Mouse (Mus musculus): ENCODE data around the gene Usp6nl.

Usp6nl gene

DNA sequence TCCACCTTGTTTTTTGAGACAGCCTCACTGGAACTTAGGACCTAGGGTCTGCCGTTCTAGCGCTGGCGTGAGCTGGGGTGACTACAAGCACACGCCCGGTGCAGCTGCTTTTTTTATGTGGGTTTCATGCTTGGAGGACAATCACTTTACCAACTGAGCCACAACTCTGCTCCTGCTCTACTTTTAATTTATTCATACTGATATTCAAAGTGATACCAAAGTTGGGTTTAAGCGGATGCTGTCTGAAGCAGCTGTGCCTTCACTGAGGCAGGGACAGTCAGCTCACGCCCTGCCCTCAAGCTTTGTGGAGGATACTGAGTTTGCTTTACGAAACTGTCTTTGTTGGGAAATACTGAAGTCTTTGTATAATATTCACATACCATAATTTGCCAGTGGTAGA lies 53.6 kb downstream of the Usp6nl start:
- no peak for DNase-seq (ENCODE audit: low spot score)

DNA sequence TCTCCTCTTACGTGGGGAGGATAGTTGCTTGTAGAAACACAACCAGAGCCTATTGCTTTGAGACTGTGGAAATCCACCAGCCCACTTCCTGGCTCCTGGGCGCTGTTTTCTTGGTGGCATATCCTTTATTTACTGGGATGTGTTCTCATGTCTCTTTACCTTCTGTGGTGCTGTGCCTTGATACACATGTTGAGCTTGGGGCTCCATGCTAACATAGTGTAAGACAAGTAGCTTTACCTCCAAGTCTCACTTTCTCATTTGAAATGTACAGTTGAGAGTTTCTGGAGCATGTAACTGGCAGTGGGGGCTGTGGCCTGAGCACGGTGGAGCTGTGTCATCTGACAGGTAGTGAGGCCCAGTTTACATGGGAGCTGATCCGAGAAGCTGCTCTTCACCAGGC lies 54.5 kb downstream of the Usp6nl start:
- DNase-seq (ENCODE audit: low spot score), result no peak

- DNase-seq (ENCODE audit: low spot score), result no peak
Observed at GRCm38 (mm10) chr2:6378590-6379205, 56.2 kb downstream of the Usp6nl start.

DNA sequence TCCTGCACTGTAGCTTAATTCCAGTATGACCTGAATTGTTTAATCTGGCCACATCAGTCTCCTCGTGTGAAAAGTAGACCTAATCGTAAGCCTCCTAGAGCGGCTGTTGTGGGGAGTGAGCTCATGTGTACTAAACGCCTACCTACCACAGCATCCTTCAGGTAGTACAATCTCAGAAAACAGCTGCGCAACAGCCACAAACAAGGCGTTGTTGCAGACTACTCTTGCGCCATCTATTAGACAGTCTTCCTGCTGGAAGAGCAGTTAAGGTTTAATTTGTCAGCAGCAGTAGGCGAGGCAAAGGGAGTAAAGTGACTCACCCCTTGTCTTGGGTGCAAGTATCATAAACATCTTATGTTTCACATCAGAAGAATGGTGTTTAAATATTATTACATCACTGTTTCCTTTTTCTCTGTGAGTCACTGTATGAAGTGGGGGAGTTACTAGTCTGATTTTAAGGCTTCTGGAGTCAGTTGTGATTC lies 57.3 kb downstream of the Usp6nl start:
- DNase-seq (ENCODE audit: low spot score), result no peak

DNA sequence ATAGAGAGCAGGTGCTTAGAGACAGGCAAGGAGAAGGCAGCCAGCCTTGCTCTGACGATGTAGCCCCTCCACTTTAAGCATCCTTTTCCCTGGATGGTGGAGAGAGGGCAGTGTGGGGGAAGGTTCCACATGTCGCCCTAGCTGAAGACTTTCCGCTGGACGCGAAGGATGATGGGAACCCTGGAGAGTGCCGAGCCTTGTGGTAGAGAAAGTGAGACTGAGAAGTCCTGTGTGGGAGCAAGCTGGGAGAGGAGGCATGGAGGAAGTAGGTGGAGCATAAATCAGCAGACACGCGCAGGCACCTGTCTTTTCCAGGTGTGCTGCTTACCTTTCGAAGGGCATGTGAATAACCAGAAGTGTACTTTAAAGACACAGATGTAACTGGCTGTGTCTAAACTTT lies 57.9 kb downstream of the Usp6nl start:
- DNase-seq (ENCODE audit: low spot score), result no peak

DNA sequence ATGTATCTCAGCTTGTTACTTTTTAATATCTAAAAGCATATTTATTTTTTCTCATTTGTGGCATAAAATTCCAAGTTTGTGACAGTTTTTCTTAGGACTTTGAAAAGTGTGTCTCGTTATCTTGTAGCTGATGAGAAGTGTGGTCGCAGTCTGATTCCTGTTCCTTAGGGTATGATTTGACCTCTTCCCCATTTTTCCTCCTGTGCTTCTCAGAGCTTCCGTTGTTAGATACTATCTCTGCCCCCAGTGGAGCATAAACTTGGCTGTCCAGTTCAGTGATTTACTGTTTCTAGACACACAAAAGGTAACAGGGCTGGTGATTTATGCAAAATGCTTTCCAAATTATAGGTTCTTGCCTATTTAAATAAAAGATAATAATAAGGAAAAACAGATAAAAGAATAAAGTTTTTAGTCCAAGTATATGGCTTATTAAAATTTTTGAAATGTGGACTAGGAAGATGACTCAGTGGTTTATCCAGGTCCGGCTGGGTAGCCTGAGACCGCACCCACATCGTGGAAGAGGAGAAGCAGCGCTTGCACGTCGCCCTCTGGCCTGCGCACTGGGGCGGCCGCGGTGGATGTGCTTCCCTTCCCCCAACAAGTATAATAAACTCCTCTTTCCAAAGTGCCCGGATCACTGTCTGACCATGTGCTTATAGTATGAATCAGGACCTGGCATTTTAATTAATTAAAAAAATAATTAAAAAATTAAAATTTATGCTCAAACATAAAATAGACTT lies 62.1 kb downstream of the Usp6nl start:
- no peak for DNase-seq (ENCODE audit: low spot score)

DNA sequence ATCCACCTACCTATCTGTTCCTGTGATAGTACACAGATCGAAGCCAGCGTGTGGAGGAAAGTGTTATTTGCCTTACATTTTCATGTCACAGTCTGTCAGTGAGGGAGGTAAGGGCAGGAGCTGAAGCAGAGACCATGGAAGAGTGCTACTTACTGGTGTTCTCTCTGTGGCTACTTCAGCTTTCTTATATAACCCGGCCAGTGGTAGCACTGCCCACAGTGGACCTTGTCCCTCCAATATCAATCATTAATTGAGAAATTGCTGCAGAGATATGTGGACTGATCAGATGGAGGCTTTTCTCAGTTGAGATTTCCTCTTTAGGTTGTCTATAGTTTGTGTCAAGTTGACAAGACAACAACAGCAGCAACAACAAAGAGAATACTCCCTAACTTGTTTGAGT lies 66.7 kb downstream of the Usp6nl start:
- DNase-seq (ENCODE audit: low spot score), result no peak

DNA sequence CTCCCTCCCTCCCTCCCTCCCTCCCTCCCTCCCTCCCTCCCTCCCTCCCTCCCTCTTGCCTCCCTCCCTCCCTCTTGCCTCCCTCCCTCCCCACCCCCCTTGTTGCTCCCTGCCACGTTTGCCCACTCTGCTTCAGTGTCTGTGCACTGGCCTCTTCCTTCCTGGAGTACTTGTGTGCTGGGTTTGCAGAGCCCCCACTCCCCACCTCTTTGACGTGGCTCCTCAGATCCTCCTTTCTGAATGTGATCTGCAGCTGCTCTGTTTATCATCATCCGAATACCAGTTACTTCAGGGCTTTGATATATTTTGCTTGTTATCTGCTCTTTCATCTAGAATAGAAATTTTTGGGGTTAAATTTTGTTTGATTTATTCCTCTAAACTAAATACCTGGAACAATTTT lies 68.8 kb downstream of the Usp6nl start:
- DNase-seq (ENCODE audit: low spot score), result no peak

GRCm38 (mm10) chr2:6391940-6392339 lies 69.5 kb downstream of the Usp6nl start:
- no peak for DNase-seq (ENCODE audit: low spot score)

- no peak for DNase-seq (ENCODE audit: low spot score)
Observed at GRCm38 (mm10) chr2:6395851-6396625, 73.6 kb downstream of the Usp6nl start.

- no peak for DNase-seq (ENCODE audit: low spot score)
Observed at GRCm38 (mm10) chr2:6396626-6397146, 74.2 kb downstream of the Usp6nl start.

DNA sequence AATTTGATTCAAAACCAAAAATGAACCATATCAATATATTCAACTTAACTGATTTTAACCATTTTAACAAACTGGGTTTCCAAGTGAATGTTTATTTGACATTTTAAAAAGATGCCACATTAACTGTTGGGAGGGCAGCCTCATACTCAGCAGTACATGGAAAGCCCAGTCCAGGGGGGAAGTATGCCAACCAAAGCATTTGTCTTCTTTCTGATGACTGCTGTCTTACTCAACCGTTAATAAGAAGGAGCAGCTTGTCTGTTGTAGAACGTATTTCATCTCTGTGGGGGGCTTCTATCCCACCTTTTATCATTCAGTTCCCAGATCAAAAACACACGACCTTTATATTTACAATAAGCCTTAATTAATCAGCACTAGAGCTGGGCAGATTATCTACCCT lies 74.7 kb downstream of the Usp6nl start:
- DNase-seq (ENCODE audit: low spot score), result no peak

DNA sequence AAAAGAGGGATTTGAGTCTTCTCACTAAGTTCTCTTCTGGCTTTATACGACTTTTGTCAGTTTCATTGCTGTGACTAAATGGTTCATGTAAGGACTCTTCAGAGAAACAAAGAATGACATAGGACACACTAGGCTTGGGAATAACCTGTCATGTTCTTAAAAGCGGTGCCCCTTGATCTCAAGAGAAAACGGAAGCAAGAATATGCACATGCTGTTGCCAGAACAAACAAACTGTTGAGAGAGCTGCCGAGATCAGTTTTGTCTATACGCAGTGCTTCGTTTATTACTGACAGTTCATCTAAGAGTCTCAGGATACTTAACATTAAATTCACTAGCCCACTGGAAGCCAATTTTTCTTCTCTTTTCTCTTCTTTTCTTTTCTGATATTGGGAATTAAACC lies 76.4 kb downstream of the Usp6nl start:
- DNase-seq (ENCODE audit: low spot score), result no peak

DNA sequence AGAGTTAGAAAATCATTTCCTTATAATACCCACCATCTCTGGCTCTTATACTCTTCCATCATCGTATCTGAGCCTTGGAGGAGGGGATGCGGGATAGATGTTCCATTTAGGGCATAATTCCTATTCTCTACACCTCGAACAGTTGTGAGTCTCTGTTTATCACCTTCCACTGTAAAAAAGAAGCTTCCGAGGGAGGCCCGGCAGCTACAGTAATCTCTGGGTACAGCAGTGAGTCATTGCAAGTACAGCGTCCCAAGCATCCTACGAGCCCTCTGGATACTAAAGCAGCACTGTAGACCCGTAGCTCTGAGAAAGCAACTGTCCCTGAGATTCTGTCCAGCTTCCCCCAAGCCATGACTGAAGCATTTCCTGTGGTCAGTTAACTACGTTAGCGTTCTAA lies 78.6 kb downstream of the Usp6nl start:
- no peak for DNase-seq (ENCODE audit: low spot score)

DNA sequence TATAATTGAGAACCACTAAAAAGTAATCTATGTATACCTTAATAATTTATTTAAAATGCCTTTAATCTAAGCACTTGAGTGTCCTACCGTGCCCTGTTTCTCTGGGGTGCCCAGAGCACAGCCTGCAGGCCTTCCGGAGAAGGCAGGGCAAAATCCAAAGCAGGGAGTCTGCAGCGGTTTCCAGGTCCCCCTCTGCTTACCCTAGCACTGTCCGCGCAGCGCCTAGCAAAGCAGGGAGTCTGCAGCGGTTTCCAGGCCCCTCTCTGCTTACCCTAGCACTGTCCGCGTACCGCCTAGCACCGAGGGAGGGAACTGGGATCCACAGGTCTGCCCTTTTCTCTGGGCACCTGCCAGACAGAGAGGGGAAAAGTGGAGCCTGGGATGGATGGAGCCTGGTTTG lies 80.9 kb downstream of the Usp6nl start:
- DNase-seq (ENCODE audit: low spot score), result no peak

DNA sequence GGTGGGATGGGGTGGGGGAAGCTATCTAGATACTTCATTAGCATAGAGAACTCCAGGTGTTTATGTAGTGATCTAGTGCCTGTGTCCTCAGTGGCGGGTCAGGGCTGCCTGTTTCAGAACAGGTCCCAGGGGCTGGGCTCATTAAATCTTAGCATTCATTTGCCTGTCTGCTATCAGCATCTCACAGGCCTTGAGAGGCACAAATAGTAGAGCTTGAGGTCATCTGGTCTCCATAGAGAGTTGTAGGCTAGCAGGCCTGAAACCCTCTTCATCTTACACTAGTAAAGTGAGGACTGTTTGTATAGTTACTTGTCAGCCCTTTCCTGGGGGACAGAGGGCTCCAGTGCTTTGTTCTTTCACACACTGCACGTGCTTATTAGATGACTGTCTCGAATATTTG lies 81.5 kb downstream of the Usp6nl start:
- no peak for DNase-seq (ENCODE audit: low spot score)

GRCm38 (mm10) chr2:6404627-6405026 lies 82.2 kb downstream of the Usp6nl start:
- DNase-seq (ENCODE audit: low spot score), result no peak

DNA sequence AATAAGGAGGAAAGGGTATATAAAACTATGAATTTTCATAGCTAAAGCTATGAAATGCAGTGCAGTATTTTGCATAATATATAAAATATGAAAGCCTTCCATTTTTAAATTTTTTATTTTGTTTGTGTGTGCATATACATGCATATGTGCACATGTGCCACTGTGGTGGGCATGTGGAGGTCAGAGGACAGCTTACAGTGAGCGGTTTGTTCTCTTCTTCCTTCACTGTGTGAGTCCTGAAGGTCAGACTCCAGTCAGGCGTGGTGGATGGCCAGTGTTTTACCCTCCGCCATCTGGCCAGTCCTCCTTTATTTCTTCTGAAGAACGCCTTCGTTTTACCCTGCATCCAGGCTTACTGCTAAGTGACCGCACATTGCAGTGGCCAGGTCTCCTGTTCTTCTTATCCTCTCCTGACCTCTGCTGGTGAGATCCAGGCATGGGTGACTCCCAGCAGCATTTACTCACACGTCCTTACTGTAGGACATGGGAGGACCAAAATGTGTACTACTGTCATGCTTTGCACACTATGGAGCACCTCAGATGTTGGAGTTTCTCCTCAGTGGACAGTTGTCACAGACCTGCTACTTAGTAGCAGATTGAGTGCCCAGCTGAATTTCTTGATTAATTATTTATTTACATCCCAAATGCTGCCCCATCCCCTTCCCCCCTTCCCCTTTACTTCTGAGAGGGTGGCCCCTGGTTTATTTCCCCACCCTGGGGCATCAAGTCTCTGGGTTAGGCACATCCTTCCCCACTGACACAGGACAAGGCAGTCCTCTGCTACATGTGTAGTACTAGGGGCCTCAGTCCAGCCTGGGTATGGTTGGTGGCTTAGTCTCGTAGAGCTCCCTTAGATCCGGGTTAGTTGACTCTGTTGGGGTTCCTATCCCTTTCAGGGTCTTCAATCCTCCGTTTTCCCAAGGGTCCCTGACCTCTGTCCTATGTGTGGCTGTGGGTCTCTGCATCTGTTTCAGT lies 82.9 kb downstream of the Usp6nl start:
- DNase-seq (ENCODE audit: low spot score), result peak; percentile 89

DNA sequence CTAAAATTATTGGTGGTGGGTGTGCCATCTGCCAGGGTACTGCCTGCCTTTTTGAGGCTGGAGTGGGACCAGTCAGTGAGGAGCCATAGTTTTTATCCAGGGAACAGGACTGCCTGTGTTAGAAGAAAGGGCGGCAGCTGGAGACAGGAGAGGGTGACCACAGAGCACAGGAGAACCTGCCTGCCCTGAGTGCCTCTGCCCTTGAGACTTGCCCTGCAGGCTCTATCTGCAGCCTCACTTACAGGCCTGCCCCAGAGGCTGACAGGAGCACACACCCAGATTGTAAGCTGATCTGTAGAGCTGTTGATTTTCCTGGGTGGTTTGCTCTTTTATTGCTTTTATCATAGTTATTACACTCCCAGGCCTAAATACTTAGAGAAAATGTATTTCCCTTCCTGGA lies 85.2 kb downstream of the Usp6nl start:
- no peak for DNase-seq (ENCODE audit: low spot score)

- DNase-seq (ENCODE audit: low spot score), result no peak
Observed at GRCm38 (mm10) chr2:6412645-6413044, 90.2 kb downstream of the Usp6nl start.

GRCm38 (mm10) chr2:6413723-6414122 lies 91.3 kb downstream of the Usp6nl start:
- DNase-seq (ENCODE audit: low spot score), result no peak

- no peak for DNase-seq (ENCODE audit: low spot score)
Observed at GRCm38 (mm10) chr2:6414400-6414799, 91.9 kb downstream of the Usp6nl start.

All from layer of hippocampus, adult 11-12 months (tissue).